Mouse (Mus musculus) urinary bladder, adult 2 months (tissue): ENCODE results near the gene Cacybp. TPM values are rescaled to one million over a fixed set of nuclear protein-coding genes. Genes with fewer than 3 reads are reported as not detected.
A peak's percentile ranks its signal among the peaks of the same experiment; 100 is the strongest.

ENCODE experiments used
- DNase-seq: peaks from one replicate; pipeline ENCODE4 v3.0.0; 2022; ENCODE audit warnings: low spot score
- polyA plus RNA-seq: library from polyadenylated mRNA; depleted of rRNA; stranded (reverse); fragments of >200 nt; gene quantifications from 2 replicates; pipeline ENCODE4 v1.2.3, GENCODE M21; 2012; rRNA removed

Cacybp gene
- polyA plus RNA-seq = 27.4 and 30.1 TPM in 2 replicates

GRCm38 (mm10) chr1:160212703-160213669, at the start of gene Cacybp:
Gene Cacybp, minus strand, starts transcription at chr1:160212875.
- DNase-seq = peak; percentile 99

- DNase-seq = no peak
Measured at GRCm38 (mm10) chr1:160262415-160262814, 49.7 kb upstream of the Cacybp start.

GRCm38 (mm10) chr1:160261849-160262248, 49.2 kb upstream of the Cacybp start:
- no peak for DNase-seq

- DNase-seq = no peak
Measured at GRCm38 (mm10) chr1:160260605-160261004, 47.9 kb upstream of the Cacybp start.

- no peak for DNase-seq
Measured at GRCm38 (mm10) chr1:160259884-160260283, 47.2 kb upstream of the Cacybp start.

- no peak for DNase-seq
Measured at GRCm38 (mm10) chr1:160253108-160253507, 40.4 kb upstream of the Cacybp start.

- DNase-seq = no peak
Measured at GRCm38 (mm10) chr1:160251388-160252007, 38.8 kb upstream of the Cacybp start.

GRCm38 (mm10) chr1:160250782-160251181, 38.1 kb upstream of the Cacybp start:
- no peak for DNase-seq

- DNase-seq = no peak
Measured at GRCm38 (mm10) chr1:160249786-160250185, 37.1 kb upstream of the Cacybp start.

GRCm38 (mm10) chr1:160247473-160247872, 34.8 kb upstream of the Cacybp start:
- DNase-seq = no peak

- no peak for DNase-seq
Measured at GRCm38 (mm10) chr1:160246844-160247243, 34.2 kb upstream of the Cacybp start.

GRCm38 (mm10) chr1:160245954-160246353, 33.3 kb upstream of the Cacybp start:
- DNase-seq = no peak

GRCm38 (mm10) chr1:160244689-160245088, 32.0 kb upstream of the Cacybp start:
- DNase-seq = no peak

- DNase-seq = no peak
Measured at GRCm38 (mm10) chr1:160240091-160240490, 27.4 kb upstream of the Cacybp start.

- DNase-seq = no peak
Measured at GRCm38 (mm10) chr1:160238852-160239443, 26.3 kb upstream of the Cacybp start.

GRCm38 (mm10) chr1:160237981-160238380, 25.3 kb upstream of the Cacybp start:
- no peak for DNase-seq

- DNase-seq = no peak
Measured at GRCm38 (mm10) chr1:160233921-160234320, 21.2 kb upstream of the Cacybp start.

GRCm38 (mm10) chr1:160232113-160232512, 19.4 kb upstream of the Cacybp start:
- DNase-seq = no peak

GRCm38 (mm10) chr1:160231013-160231412, 18.3 kb upstream of the Cacybp start:
- no peak for DNase-seq

GRCm38 (mm10) chr1:160227850-160228249, 15.2 kb upstream of the Cacybp start:
- no peak for DNase-seq

GRCm38 (mm10) chr1:160227196-160227595, 14.5 kb upstream of the Cacybp start:
- DNase-seq = no peak

GRCm38 (mm10) chr1:160224093-160224492, 11.4 kb upstream of the Cacybp start:
- DNase-seq = no peak
